Mouse (Mus musculus) lung, adult 2 months (tissue): Measurements from ENCODE around the gene Fam126a. TPM values are rescaled to one million over a fixed set of nuclear protein-coding genes. Genes with fewer than 3 reads are reported as not detected.

Source experiments
- DNase-seq: peaks from one replicate; pipeline ENCODE4 v3.0.0; 2022
- H3K4me1 ChIP-seq: fragments of 200-500 bp; 2 replicates; pipeline ENCODE4 v1.6.1; 2011; ENCODE audit warnings: low read length; ENCODE audit not compliant: control insufficient read depth, insufficient read depth
- H3K4me3 ChIP-seq: fragments of 200-500 bp; replicated peaks from 2 replicates; pipeline ENCODE3; 2011; ENCODE audit warnings: low read depth, mild to moderate bottlenecking, control low read depth, low read length; ENCODE audit errors: extremely low read depth
- CTCF ChIP-seq: fragments of 200-500 bp; IDR thresholded peaks from 2 replicates; pipeline ENCODE4 v1.5.1; 2011; ENCODE audit warnings: mild to moderate bottlenecking, low read length, control low read depth; ENCODE audit not compliant: insufficient read depth
- POLR2A ChIP-seq: fragments of 200-500 bp; IDR thresholded peaks from 2 replicates; pipeline ENCODE4 v1.6.1; 2011; ENCODE audit warnings: low read depth, mild to moderate bottlenecking, control low read depth, low read length, borderline replicate concordance; ENCODE audit errors: extremely low read depth
- WGBS: fragments of 180-500 bp; shearing (Covaris S2); methylation state at CpG from one replicate; pipeline ENCODE4 v1.1.7; 2018; 5-methylcytosine and 5-hydroxymethylcytosine counted together
- polyA plus RNA-seq: library from polyadenylated mRNA; depleted of rRNA; stranded (reverse); fragments of >200 nt; gene quantifications from 2 replicates; pipeline ENCODE4 v1.2.3, GENCODE M21; 2012

Fam126a gene
- polyA plus RNA-seq, 1 experiment: 7.8 TPM

- DNase-seq: no peak
- H3K4me1 ChIP-seq: peaks cover 6% of the 10 kb centered on the region
- no peak overlapping the region for H3K4me3 ChIP-seq
- TF ChIP-seq CTCF: 0 out of 2 replicates have a peak, but pooled peaks have one; percentile 16
- TF ChIP-seq POLR2A: no peak
- 78% methylated on average over 3 of the region's 3 CpGs for WGBS
These were observed 27.1 kb upstream of the Fam126a start for GRCm38 (mm10) chr5:24057592-24057991.

- TF ChIP-seq POLR2A (no peak), CTCF (no peak)
- Histone ChIP-seq H3K4me3 (no peak overlapping the region), H3K4me1 (peaks cover 6% of the 10 kb centered on the region)
- 86% methylated on average over 2 of the region's 2 CpGs for WGBS
- DNase-seq: no peak
These were observed 26.4 kb upstream of the Fam126a start for GRCm38 (mm10) chr5:24056865-24057264.

GRCm38 (mm10) chr5:24054382-24054781 is 23.9 kb upstream of the Fam126a start:
- H3K4me1 ChIP-seq: peaks cover 6% of the 10 kb centered on the region
- no peak overlapping the region for H3K4me3 ChIP-seq
- no peak for DNase-seq
- WGBS: 87% methylated on average over 3 of the region's 3 CpGs
- TF ChIP-seq CTCF (no peak), POLR2A (no peak)

- DNase-seq: no peak
These were observed 23.0 kb upstream of the Fam126a start for GRCm38 (mm10) chr5:24053245-24054190.

GRCm38 (mm10) chr5:24051755-24052675 is 21.5 kb upstream of the Fam126a start:
- WGBS: 66% methylated on average over 16 of the region's 16 CpGs
- TF ChIP-seq POLR2A (no peak), CTCF (no peak)
- Histone ChIP-seq H3K4me3 (no peak overlapping the region), H3K4me1 (peaks cover 6% of the 10 kb centered on the region)
- no peak for DNase-seq

More at GRCm38 (mm10) chr5:24053245-24054190, 23.0 kb upstream of the Fam126a start:
- H3K4me3 ChIP-seq: no peak overlapping the region
- 18% methylated on average over 9 of the region's 9 CpGs for WGBS
- peaks cover 6% of the 10 kb centered on the region for H3K4me1 ChIP-seq
- TF ChIP-seq CTCF: no peak
- no peak for TF ChIP-seq POLR2A

GRCm38 (mm10) chr5:24047821-24048220 is 17.3 kb upstream of the Fam126a start:
- WGBS: 52% methylated on average over 1 of the region's 1 CpGs
- Histone ChIP-seq H3K4me3 (no peak overlapping the region), H3K4me1 (no peaks in the 10 kb centered on the region)
- TF ChIP-seq CTCF (no peak), POLR2A (no peak)
- DNase-seq: no peak

GRCm38 (mm10) chr5:24047001-24047400 is 16.5 kb upstream of the Fam126a start:
- TF ChIP-seq CTCF: no peak
- TF ChIP-seq POLR2A: no peak
- H3K4me1 ChIP-seq: no peaks in the 10 kb centered on the region
- DNase-seq: no peak
- WGBS: 85% methylated on average over 7 of the region's 7 CpGs
- H3K4me3 ChIP-seq: no peak overlapping the region

GRCm38 (mm10) chr5:24045998-24046631 is 15.6 kb upstream of the Fam126a start:
- Histone ChIP-seq H3K4me3 (no peak overlapping the region), H3K4me1 (no peaks in the 10 kb centered on the region)
- no peak for DNase-seq
- WGBS: 52% methylated on average over 4 of the region's 4 CpGs
- no peak for TF ChIP-seq POLR2A
- TF ChIP-seq CTCF: no peak

- WGBS: 39% methylated on average over 1 of the region's 1 CpGs
These were observed 13.9 kb upstream of the Fam126a start for GRCm38 (mm10) chr5:24044387-24044786.

More at GRCm38 (mm10) chr5:24044387-24044786, 13.9 kb upstream of the Fam126a start:
- no peak for TF ChIP-seq POLR2A
- TF ChIP-seq CTCF: no peak
- Histone ChIP-seq H3K4me1 (peaks cover 1% of the 10 kb centered on the region), H3K4me3 (no peak overlapping the region)
- no peak for DNase-seq
